Mouse (Mus musculus) liver, embryonic 12.5 days (tissue): ENCODE results near the gene Pdzrn4. TPM values are rescaled to one million over a fixed set of nuclear protein-coding genes. Genes with fewer than 3 reads are reported as not detected.

Experiments
- ATAC-seq: fragments of 200-750 bp; cut with Nextera tagmentation; 2 replicates; pipeline ENCODE4 v1.8.0; 2017; ENCODE audit warnings: moderate number of reproducible peaks, mild to moderate bottlenecking, moderate library complexity
- H3K27ac ChIP-seq: fragments of 300-500 bp; sonication (generic); 2 replicates; pipeline ENCODE4 v1.5.1; 2016; ENCODE audit warnings: mild to moderate bottlenecking
- H3K27me3 ChIP-seq: fragments of 300-500 bp; sonication (generic); replicated peaks from 2 replicates; pipeline ENCODE4 v1.6.1; 2016; ENCODE audit warnings: mild to moderate bottlenecking, moderate library complexity
- H3K36me3 ChIP-seq: fragments of 300-500 bp; sonication (generic); 2 replicates; pipeline ENCODE4 v1.6.1; 2016; ENCODE audit warnings: mild to moderate bottlenecking, moderate library complexity
- H3K4me1 ChIP-seq: fragments of 300-500 bp; sonication (generic); 2 replicates; pipeline ENCODE4 v1.6.1; 2016
- H3K4me2 ChIP-seq: fragments of 300-500 bp; sonication (generic); 2 replicates; pipeline ENCODE4 v1.6.1; 2016; ENCODE audit warnings: mild to moderate bottlenecking, moderate library complexity
- H3K4me3 ChIP-seq: fragments of 300-500 bp; sonication (generic); 2 replicates; pipeline ENCODE4 v1.5.1; 2016; ENCODE audit warnings: mild to moderate bottlenecking, moderate library complexity
- H3K9ac ChIP-seq: fragments of 300-500 bp; sonication (generic); 2 replicates; pipeline ENCODE4 v1.6.1; 2016; ENCODE audit warnings: mild to moderate bottlenecking, moderate library complexity
- H3K9me3 ChIP-seq: fragments of 300-500 bp; sonication (generic); replicated peaks from 2 replicates; pipeline ENCODE4 v1.6.1; 2016; ENCODE audit warnings: mild to moderate bottlenecking, moderate library complexity
- WGBS: fragments of 180-500 bp; shearing (Covaris S2); methylation state at CpG from one replicate; pipeline ENCODE4 v1.1.7; 2016; ENCODE audit not compliant: insufficient replicate concordance; 5-methylcytosine and 5-hydroxymethylcytosine counted together
- polyA plus RNA-seq: library from polyadenylated mRNA; unstranded; fragments of >200 nt; fragmentation: Nextera tagmentation; extraction: Ambion mirVana; gene quantifications from 2 replicates; pipeline ENCODE4 v1.2.1, GENCODE M21; 2016

Pdzrn4 gene
- polyA plus RNA-seq, 1 experiment from 2014 or later, result 0.17 TPM

DNA sequence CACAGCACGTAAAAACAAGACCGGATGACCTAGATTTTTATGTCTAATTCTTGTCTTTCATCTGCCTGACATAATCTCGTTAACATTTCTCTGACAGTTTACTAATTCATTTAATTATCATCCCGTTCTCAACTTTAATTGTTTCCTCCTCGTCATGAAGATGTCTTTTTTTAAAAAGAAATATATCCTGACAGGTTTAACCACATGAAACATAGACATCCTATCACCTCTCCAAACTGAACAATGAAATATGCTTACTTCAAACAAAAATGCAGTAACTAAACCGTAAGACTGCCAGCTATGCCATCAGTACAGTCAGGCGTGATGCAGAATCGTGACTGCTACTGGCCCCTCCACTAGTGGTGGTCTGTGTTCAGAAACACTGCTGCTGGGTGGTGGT is 362.3 kb downstream of the Pdzrn4 start:
- no peaks in the 10 kb centered on the region for H3K36me3 ChIP-seq
- ATAC-seq, result no peak
- no peak overlapping the region for H3K9ac ChIP-seq
- H3K4me1 ChIP-seq, result no peaks in the 10 kb centered on the region
- no peak overlapping the region for H3K4me2 ChIP-seq
- 73% methylated on average over 8 of the region's 8 CpGs for WGBS
- H3K4me3 ChIP-seq, result no peak overlapping the region
- no peaks in the 10 kb centered on the region for H3K27me3 ChIP-seq
- no peaks in the 10 kb centered on the region for H3K9me3 ChIP-seq
- H3K27ac ChIP-seq, result no peak overlapping the region

DNA sequence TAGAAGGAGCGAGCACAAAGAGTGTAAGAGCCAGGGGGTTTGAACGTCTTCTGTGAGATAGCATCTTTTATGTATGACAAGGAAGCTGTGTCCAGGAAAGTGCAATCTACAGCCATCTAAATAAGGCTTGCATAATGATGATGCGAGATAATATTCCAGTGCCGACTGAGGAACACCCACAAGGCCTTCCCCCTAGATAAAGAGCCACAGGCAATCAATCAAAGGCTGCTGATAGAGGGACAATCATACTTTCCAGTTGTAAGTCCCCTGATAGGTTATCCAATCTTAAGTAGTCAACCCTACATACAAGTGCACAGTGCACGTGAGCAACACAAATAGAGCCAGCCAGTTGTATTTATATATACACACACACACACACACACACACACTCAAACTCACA is 366.6 kb downstream of the Pdzrn4 start:
- Histone ChIP-seq H3K36me3 (no peaks in the 10 kb centered on the region), H3K27me3 (no peaks in the 10 kb centered on the region), H3K9me3 (0 out of 2 replicates have a peak, but pooled peaks cover 7% of the 10 kb centered on the region), H3K4me1 (no peaks in the 10 kb centered on the region), H3K27ac (no peak overlapping the region), H3K4me3 (no peak overlapping the region), H3K4me2 (no peak overlapping the region), H3K9ac (no peak overlapping the region)
- 61% methylated on average over 5 of the region's 5 CpGs for WGBS
- no peak for ATAC-seq

DNA sequence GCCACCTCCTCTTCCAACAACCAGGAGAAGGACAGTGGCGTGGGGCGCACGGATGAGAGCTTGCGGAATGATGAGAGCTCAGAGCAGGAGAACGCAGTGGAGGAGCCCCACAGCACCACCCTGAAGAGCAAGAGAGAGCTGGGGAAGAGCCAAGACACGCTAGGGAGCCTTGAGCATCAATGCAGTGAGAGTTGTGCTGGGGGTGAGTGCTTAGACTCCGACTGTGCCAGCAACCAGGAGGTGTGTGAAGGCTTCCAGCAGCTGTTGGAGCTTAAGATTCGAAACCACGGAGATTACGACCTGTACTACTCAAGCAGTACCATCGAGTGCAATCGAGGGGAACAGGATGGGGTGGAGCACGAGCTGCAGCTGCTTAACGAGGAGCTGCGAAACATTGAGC is 372.9 kb downstream of the Pdzrn4 start:
- WGBS, result 71% methylated on average over 15 of the region's 15 CpGs
- no peak overlapping the region for H3K4me2 ChIP-seq
- no peak overlapping the region for H3K27ac ChIP-seq
- no peak overlapping the region for H3K9ac ChIP-seq
- no peaks in the 10 kb centered on the region for H3K27me3 ChIP-seq
- no peak for ATAC-seq
- no peaks in the 10 kb centered on the region for H3K4me1 ChIP-seq
- H3K9me3 ChIP-seq, result peaks cover 17% of the 10 kb centered on the region; the same call in 1 of the 2 replicates
- H3K4me3 ChIP-seq, result no peak overlapping the region
- no peaks in the 10 kb centered on the region for H3K36me3 ChIP-seq

DNA sequence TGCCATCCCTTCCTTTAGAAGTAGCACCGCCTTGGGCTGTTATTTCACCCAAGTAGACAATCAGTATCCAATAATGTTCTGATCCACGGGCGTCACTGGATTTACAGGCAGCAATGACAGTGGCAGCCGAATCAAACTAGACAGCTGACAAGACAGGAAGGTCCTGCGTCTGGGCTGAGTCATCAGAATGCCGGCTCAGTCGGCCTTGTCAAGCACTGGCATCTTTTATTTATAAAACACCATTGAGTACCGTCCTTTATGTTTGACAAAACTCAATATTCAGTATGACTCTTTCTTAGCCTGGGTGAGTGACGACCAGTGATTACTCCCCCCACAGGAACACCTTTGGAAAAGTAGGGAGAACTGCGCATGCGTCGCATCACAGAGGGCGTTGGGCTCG is 391.4 kb downstream of the Pdzrn4 start:
- no peaks in the 10 kb centered on the region for H3K27me3 ChIP-seq
- no peak overlapping the region for H3K9ac ChIP-seq
- WGBS, result 72% methylated on average over 14 of the region's 14 CpGs
- ATAC-seq, result no peak
- H3K27ac ChIP-seq, result no peak overlapping the region
- no peak overlapping the region for H3K4me3 ChIP-seq
- 0 out of 2 replicates have a peak, but pooled peaks cover 3% of the 10 kb centered on the region for H3K9me3 ChIP-seq
- no peaks in the 10 kb centered on the region for H3K36me3 ChIP-seq
- H3K4me1 ChIP-seq, result no peaks in the 10 kb centered on the region
- no peak overlapping the region for H3K4me2 ChIP-seq

DNA sequence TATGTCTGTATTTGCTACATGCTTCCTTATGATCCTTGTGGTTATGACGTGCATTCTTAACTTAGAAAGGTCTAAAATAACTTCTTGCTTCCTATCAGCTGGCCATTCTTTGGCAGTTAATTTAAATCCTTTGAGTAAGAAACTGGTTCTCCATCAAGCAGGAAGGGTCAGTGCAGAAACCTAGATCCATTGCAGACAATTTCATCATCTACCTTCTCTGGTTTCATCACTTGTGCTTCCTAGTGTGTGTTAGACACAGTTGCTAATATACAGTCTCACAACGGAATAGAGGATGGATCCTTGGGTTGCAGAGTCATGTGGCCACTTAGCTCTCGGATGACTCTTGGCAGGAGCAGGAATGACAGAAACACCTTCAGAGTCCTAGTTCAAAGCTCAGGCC is 397.6 kb downstream of the Pdzrn4 start:
- Histone ChIP-seq H3K9me3 (0 out of 2 replicates have a peak, but pooled peaks cover 3% of the 10 kb centered on the region), H3K4me3 (no peak overlapping the region), H3K27me3 (no peaks in the 10 kb centered on the region), H3K4me1 (no peaks in the 10 kb centered on the region), H3K9ac (no peak overlapping the region), H3K4me2 (no peak overlapping the region), H3K27ac (no peak overlapping the region), H3K36me3 (no peaks in the 10 kb centered on the region)
- ATAC-seq, result no peak
- WGBS, result 62% methylated on average over 3 of the region's 3 CpGs

DNA sequence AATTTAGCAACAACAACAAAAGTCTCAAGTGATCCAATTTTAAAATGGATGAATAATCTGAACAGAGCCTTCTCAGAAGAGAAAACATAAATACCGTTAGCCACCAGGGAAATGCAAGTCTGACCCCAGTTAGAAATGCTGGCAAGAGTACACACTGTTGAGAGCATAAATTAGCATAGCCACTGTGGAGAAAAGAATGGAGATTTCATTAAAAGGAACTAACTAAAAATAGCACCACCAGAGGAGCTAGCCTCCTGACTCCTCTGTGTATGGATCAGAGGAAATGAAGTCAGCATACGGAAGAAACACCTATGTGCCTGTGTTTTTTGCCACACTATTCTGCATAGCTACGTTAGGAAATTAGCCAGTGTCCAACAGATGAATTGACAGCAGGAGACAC is 409.3 kb downstream of the Pdzrn4 start:
- Histone ChIP-seq H3K36me3 (no peaks in the 10 kb centered on the region), H3K27me3 (no peaks in the 10 kb centered on the region), H3K4me3 (no peak overlapping the region), H3K9me3 (no peaks in the 10 kb centered on the region), H3K9ac (no peak overlapping the region), H3K27ac (no peak overlapping the region), H3K4me2 (no peak overlapping the region), H3K4me1 (no peaks in the 10 kb centered on the region)
- ATAC-seq, result no peak
- WGBS, result 47% methylated on average over 3 of the region's 3 CpGs

DNA sequence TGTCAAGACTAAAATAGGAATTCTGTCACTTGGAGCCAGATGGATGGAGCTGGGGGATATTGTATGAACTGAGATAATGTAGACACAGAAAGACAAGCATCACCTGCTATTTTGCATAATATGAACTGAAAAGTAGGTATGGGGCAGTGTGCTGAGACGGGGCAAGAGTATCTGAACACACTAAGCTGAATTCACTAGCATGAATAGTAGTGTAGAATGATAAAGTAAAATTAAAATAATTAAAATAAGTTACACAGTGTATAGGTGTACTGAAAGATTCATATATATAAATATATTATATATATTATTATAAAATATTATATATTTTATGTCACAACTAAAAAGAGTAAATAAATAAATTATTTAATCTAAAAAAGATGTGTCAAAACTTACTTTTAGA is 409.7 kb downstream of the Pdzrn4 start:
- no peak overlapping the region for H3K27ac ChIP-seq
- WGBS, result 53% methylated on average over 1 of the region's 1 CpGs
- no peaks in the 10 kb centered on the region for H3K36me3 ChIP-seq

More for the DNA sequence above, 409.7 kb downstream of the Pdzrn4 start:
- Histone ChIP-seq H3K9ac (no peak overlapping the region), H3K4me3 (no peak overlapping the region), H3K4me2 (no peak overlapping the region), H3K4me1 (no peaks in the 10 kb centered on the region), H3K9me3 (no peaks in the 10 kb centered on the region), H3K27me3 (no peaks in the 10 kb centered on the region)
- ATAC-seq, result no peak
